10 mouse cellular contexts compared by ENCODE assay signal in genomic region chr10:9117134-9117533, GRCm38 (mm10).
DNase-seq lines count a peak whose midpoint lies in the region; ATAC-seq and TF ChIP-seq lines count a peak whose summit lies in the region.
"Had no signal": no experiment of that assay in that cellular context is flagged by ENCODE, and none has a peak within 500 bp of the region (broad histone marks: within the 10 kb centered on the region; RNA-seq: fewer than 3 reads in every experiment).

No protein-coding gene starts in this region.

- H3K27me3 ChIP-seq in forebrain, embryonic 10.5 days (ENCODE audit: poor library complexity, severe bottlenecking) = 0 out of 2 replicates have a peak, but pooled peaks cover 6% of the 10 kb centered on the region
- H3K27me3 ChIP-seq in intestine, embryonic 14.5 days (replicated peaks; ENCODE audit: control insufficient read depth, insufficient read depth, low read length) = no peaks in the 10 kb centered on the region
- H3K27me3 ChIP-seq: liver, embryonic 12.5 days had no signal

- DNase-seq in layer of hippocampus, adult 2 months (ENCODE audit: low spot score in 2 of 2) = no peak
- DNase-seq in layer of hippocampus, adult 11-12 months (ENCODE audit: low spot score) = no peak
- no peak for DNase-seq in forebrain, embryonic 10.5 days (ENCODE audit: extremely low spot score, low spot score)
- no peak for DNase-seq in intestine, embryonic 14.5 days (ENCODE audit: low spot score)
- DNase-seq in left cerebral cortex, postnatal 25 days (ENCODE audit: low spot score in 2 of 2) = no peak
- DNase-seq in kidney, adult 11 months = no peak
- DNase-seq: kidney, adult 18-20 months had no signal

- 85% methylated on average over 7 of the region's 7 CpGs for WGBS in forebrain, embryonic 10.5 days
- WGBS in intestine, embryonic 14.5 days = 90% methylated on average over 7 of the region's 7 CpGs
- WGBS in olfactory bulb, adult 2 months = 93% methylated on average over 7 of the region's 7 CpGs

- intact Hi-C loops in left cerebral cortex, postnatal 25 days (cut with DNase I) = no loop called here

- no peak overlapping the region for H3K9ac ChIP-seq in intestine, embryonic 14.5 days (ENCODE audit: low read length)
- H3K9ac ChIP-seq: liver, embryonic 12.5 days had no signal

- no peak for ATAC-seq in intestine, embryonic 14.5 days (replicated peaks; ENCODE audit: low FRiP score, low TSS enrichment, low read depth)
- ATAC-seq: liver, embryonic 12.5 days had no signal

- peak overlapping the region; percentile 46 for H3K4me2 ChIP-seq in intestine, embryonic 14.5 days (ENCODE audit: low read length)

- H3K36me3 ChIP-seq in forebrain, embryonic 10.5 days (replicated peaks) = no peaks in the 10 kb centered on the region
- no peaks in the 10 kb centered on the region for H3K36me3 ChIP-seq in intestine, embryonic 14.5 days (ENCODE audit: control insufficient read depth, insufficient read depth, low read length)
- H3K36me3 ChIP-seq: G1E; liver, embryonic 12.5 days had no signal

- H3K4me3 ChIP-seq in layer of hippocampus, adult 2 months = peak overlapping the region; percentile 54
- peak overlapping the region; percentile 38 for H3K4me3 ChIP-seq in forebrain, embryonic 10.5 days
- H3K4me3 ChIP-seq in intestine, embryonic 14.5 days (ENCODE audit: low read depth, low read length) = 0 out of 2 replicates have a peak overlapping the region, but pooled peaks have one; percentile 25
- H3K4me3 ChIP-seq in olfactory bulb, adult 2 months (ENCODE audit: insufficient read depth, low read depth, low read length) = peak overlapping the region; percentile 26
- H3K4me3 ChIP-seq: liver, embryonic 12.5 days had no signal

- TF ChIP-seq POLR2A in olfactory bulb, adult 2 months (IDR thresholded peaks at IDR 0.05; ENCODE audit: insufficient read depth, low read depth, low read length) = no peak

- no peak for TF ChIP-seq CTCF in layer of hippocampus, adult 2 months (conservative IDR thresholded peaks at IDR 0.05)
- no peak for TF ChIP-seq CTCF in olfactory bulb, adult 2 months (IDR thresholded peaks at IDR 0.05; ENCODE audit: insufficient read depth, low read depth, low read length)

- peaks cover 45% of the 10 kb centered on the region for H3K4me1 ChIP-seq in forebrain, embryonic 10.5 days
- H3K4me1 ChIP-seq in intestine, embryonic 14.5 days (replicated peaks; ENCODE audit: control insufficient read depth, insufficient read depth, low read length) = no peaks in the 10 kb centered on the region
- no peaks in the 10 kb centered on the region for H3K4me1 ChIP-seq in olfactory bulb, adult 2 months (ENCODE audit: control insufficient read depth, insufficient read depth, low read length)
- H3K4me1 ChIP-seq: liver, embryonic 12.5 days had no signal

- peak overlapping the region; percentile 57; the same call in 1 of the 2 replicates for H3K27ac ChIP-seq in layer of hippocampus, adult 2 months
- H3K27ac ChIP-seq in forebrain, embryonic 10.5 days = peak overlapping the region; percentile 86
- no peak overlapping the region for H3K27ac ChIP-seq in intestine, embryonic 14.5 days (ENCODE audit: low read depth)
- no peak overlapping the region for H3K27ac ChIP-seq in olfactory bulb, adult 2 months (ENCODE audit: insufficient read depth, low read depth, low read length)
- H3K27ac ChIP-seq: liver, embryonic 12.5 days had no signal

- no peaks in the 10 kb centered on the region for H3K9me3 ChIP-seq in forebrain, embryonic 10.5 days
- no peaks in the 10 kb centered on the region for H3K9me3 ChIP-seq in intestine, embryonic 14.5 days (ENCODE audit: control insufficient read depth, low read length)
- H3K9me3 ChIP-seq: liver, embryonic 12.5 days had no signal

Comparison
In these comparisons a context has a peak if more than half of its experiments do, and no peak if none do; other contexts are left out.
1. H3K27ac ChIP-seq: peak in layer of hippocampus, adult 2 months (single experiment) and forebrain, embryonic 10.5 days (single experiment); none in intestine, embryonic 14.5 days (single experiment) and olfactory bulb, adult 2 months (single experiment).
2. Peak in every context shown above with its lines, with median percentiles within 50 percentile points of each other: H3K4me3 ChIP-seq.